Mouse (Mus musculus): ENCODE measurements around the gene Tmem248. TPM values are rescaled to one million over a fixed set of nuclear protein-coding genes. Genes with fewer than 3 reads are reported as not detected.
"Not testable (repeated sequence)": the region's sequence is repeated elsewhere in the genome, so short reads cannot be mapped to it uniquely, and the experiment has no call there.

Gene Tmem248
- polyA plus RNA-seq, 1 experiment from 2014 or later: 35.8 TPM

- Histone ChIP-seq H3K9me3 (no peaks in the 10 kb centered on the region), H3K4me1 (peaks cover 27% of the 10 kb centered on the region), H3K27me3 (ENCODE audit: poor library complexity, severe bottlenecking) (no peaks in the 10 kb centered on the region), H3K4me3 (peak overlapping the region; percentile 80), H3K36me3 (replicated peaks) (peaks cover 53% of the 10 kb centered on the region), H3K27ac (peak overlapping the region; percentile 91)
- DNase-seq (ENCODE audit: extremely low spot score, low spot score): no peak
- 26% methylated on average over 19 of the region's 19 CpGs for WGBS
These were observed 37.5 kb downstream of the Tmem248 start for GRCm38 (mm10) chr5:130254164-130255016.

DNA sequence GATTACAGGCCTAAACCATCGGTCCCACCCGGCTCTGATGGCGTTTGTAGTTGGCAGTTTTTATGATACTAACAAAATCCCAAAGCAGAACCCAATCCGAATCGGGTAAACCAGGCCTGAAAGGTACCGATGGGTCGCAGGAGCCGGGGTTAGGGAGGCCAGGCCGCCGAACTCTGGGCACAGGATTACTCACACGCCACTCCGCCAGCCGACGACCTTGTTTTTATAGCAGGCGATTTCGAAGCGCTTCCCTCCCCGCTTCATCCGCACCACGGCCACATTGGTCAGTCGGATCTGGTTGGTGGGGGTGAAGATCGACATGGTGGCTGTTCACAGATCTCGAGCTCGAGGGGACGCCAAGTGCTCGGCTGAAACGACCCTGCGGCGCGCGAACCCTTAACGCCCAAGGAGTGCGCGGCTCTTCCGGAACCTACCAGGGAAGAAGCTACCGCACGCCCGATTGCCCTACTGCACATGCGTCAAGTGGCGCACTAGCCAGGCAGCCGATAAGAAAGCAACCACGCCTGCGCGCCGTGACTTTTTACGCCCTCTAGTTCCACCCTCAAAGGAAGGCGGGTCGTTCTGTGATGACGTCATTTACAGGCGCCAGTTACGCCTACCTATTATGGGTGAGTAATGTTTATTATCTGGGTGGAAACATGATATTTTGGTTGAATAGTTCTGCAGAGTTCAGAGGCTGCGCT is 38.3 kb downstream of the Tmem248 start, which contains the start of the genes Sbds and Tyw1:
Sbds (minus strand) TSS at position 514 of the 704 bp plus-strand sequence.
Tyw1 (plus strand) TSS at position 603 of the 704 bp plus-strand sequence.
- Histone ChIP-seq H3K4me1 (peaks cover 27% of the 10 kb centered on the region), H3K9me3 (no peaks in the 10 kb centered on the region), H3K36me3 (replicated peaks) (peaks cover 52% of the 10 kb centered on the region), H3K27ac (peak within 1 kb of the TSS; percentile 91), H3K4me3 (peak within 1 kb of the TSS; percentile 80), H3K27me3 (ENCODE audit: poor library complexity, severe bottlenecking) (no peaks in the 10 kb centered on the region)
- peak; percentile 97 for DNase-seq (ENCODE audit: extremely low spot score, low spot score)
- WGBS: under 1% methylated on average over 52 of the region's 52 CpGs

DNA sequence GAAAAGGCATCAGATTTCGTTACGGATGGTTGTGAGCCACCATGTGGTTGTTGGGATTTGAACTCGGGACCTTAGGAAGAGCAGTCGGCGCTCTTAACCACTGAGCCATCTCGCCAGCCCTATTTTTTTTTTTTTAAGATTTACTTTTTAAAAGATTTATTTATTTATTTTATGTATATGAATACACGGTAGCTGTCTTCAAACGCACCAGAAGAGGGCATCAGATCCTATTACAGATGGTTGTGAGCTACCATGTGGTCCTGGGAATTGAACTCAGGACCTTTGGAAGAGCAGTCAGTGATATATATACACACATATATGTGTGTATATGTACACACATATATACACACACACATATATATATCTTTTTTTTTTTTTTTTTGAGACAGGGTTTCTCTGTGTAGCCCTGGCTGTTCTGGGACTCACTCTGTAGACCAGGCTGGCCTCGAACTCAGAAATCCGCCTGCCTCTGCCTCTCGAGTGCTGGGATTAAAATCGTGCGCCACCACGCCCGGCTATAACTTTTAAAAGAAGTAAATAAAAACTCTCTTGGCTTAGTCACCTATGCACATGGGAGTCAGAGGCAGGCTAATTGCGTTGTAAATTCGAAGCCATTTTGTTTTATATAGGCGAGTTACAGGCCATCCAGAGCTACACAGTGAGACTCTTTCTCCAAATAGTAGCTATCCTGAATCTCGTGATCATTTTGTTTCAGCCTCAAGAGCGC is 39.1 kb downstream of the Tmem248 start:
- Histone ChIP-seq H3K4me3 (peak overlapping the region; percentile 80), H3K36me3 (replicated peaks) (peaks cover 46% of the 10 kb centered on the region), H3K27ac (peak overlapping the region; percentile 89), H3K4me1 (peaks cover 27% of the 10 kb centered on the region)
- H3K27me3 ChIP-seq (ENCODE audit: poor library complexity, severe bottlenecking); H3K9me3 ChIP-seq: not testable (repeated sequence)
- peak; percentile 21 for DNase-seq (ENCODE audit: extremely low spot score, low spot score)
- 36% methylated on average over 20 of the region's 20 CpGs for WGBS

DNA sequence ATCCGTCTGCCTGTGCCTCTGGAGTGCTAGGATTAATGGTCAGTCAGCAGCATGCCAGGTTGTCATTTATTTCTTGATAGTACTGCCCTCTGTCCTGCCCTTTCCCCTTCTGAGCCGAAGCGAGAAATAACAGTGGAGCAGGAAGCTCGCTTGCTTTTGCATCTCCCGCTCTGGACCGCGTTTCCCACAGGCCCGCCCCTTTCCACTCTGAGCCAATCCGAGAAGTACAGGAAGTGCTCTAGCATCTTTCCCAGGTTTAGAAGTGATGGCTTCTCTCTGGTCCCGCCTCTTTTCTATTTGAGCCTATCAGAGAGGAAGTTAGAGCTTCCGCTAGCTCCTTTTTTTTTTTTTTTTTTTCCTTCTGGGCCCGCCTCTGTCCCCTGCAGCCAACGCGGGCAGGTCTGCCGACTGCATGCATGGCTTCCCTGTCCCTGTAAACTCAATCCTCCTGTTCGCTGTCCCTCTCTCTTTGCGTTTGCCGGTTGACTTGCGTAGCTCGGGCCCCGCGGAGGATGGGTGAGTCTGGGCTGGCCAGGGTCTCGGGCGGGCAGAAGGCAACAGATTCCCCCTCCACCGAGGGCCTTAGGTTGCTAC is 39.9 kb downstream of the Tmem248 start:
- Histone ChIP-seq H3K4me1 (peaks cover 27% of the 10 kb centered on the region), H3K36me3 (replicated peaks) (peaks cover 40% of the 10 kb centered on the region), H3K9me3 (no peaks in the 10 kb centered on the region), H3K27ac (peak overlapping the region; percentile 89), H3K27me3 (ENCODE audit: poor library complexity, severe bottlenecking) (no peaks in the 10 kb centered on the region), H3K4me3 (peak overlapping the region; percentile 80)
- WGBS: under 1% methylated on average over 25 of the region's 25 CpGs
- peak; percentile 91 for DNase-seq (ENCODE audit: extremely low spot score, low spot score)

DNA sequence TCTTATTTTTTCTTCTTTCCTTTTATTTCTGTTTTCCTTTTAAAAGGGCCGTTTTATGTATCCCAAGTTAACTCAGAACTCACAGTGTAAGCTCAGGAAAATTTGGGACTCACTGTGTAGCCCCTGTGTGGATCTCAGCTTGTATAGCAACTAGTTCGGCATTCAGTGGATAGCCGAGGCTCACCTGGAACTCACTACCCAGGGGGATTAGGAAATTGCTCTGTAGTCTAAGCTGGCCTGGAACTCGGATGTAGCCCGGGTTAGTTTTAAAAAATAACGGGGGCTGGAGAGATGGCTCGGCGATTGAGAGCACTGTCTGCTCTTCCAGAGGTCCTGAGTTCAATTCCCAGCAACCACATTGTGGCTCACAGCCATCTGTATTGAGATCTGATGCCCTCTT is 40.4 kb downstream of the Tmem248 start:
- Histone ChIP-seq H3K36me3 (replicated peaks) (peaks cover 38% of the 10 kb centered on the region), H3K9me3 (no peaks in the 10 kb centered on the region), H3K27ac (peak overlapping the region; percentile 89), H3K4me1 (peaks cover 27% of the 10 kb centered on the region), H3K27me3 (ENCODE audit: poor library complexity, severe bottlenecking) (no peaks in the 10 kb centered on the region), H3K4me3 (peak overlapping the region; percentile 80)
- 9% methylated on average over 8 of the region's 8 CpGs for WGBS
- no peak for DNase-seq (ENCODE audit: extremely low spot score, low spot score)

- Histone ChIP-seq H3K27ac (no peak overlapping the region), H3K4me3 (no peak overlapping the region), H3K4me1 (no peaks in the 10 kb centered on the region), H3K36me3 (replicated peaks) (peaks cover 83% of the 10 kb centered on the region), H3K27me3 (ENCODE audit: poor library complexity, severe bottlenecking) (no peaks in the 10 kb centered on the region), H3K9me3 (no peaks in the 10 kb centered on the region; the same call in 1 of the 2 replicates)
- no peak for DNase-seq (ENCODE audit: extremely low spot score, low spot score)
- 88% methylated on average over 11 of the region's 11 CpGs for WGBS
These were observed 46.6 kb downstream of the Tmem248 start for GRCm38 (mm10) chr5:130263454-130263853.

- Histone ChIP-seq H3K36me3 (replicated peaks) (peaks cover 85% of the 10 kb centered on the region), H3K9me3 (no peaks in the 10 kb centered on the region; the same call in 1 of the 2 replicates), H3K4me1 (no peaks in the 10 kb centered on the region), H3K27ac (no peak overlapping the region), H3K4me3 (no peak overlapping the region), H3K27me3 (ENCODE audit: poor library complexity, severe bottlenecking) (no peaks in the 10 kb centered on the region)
- no peak for DNase-seq (ENCODE audit: extremely low spot score, low spot score)
- WGBS: 93% methylated on average over 6 of the region's 6 CpGs
These were observed 47.6 kb downstream of the Tmem248 start for GRCm38 (mm10) chr5:130264433-130265005.

- WGBS: 86% methylated on average over 7 of the region's 7 CpGs
- Histone ChIP-seq H3K27ac (no peak overlapping the region), H3K9me3 (no peaks in the 10 kb centered on the region; the same call in 1 of the 2 replicates), H3K4me3 (no peak overlapping the region), H3K36me3 (replicated peaks) (peaks cover 95% of the 10 kb centered on the region), H3K4me1 (no peaks in the 10 kb centered on the region), H3K27me3 (ENCODE audit: poor library complexity, severe bottlenecking) (no peaks in the 10 kb centered on the region)
- DNase-seq (ENCODE audit: extremely low spot score, low spot score): no peak
These were observed 49.8 kb downstream of the Tmem248 start for GRCm38 (mm10) chr5:130266651-130267050.

- H3K27me3 ChIP-seq (ENCODE audit: poor library complexity, severe bottlenecking): no peaks in the 10 kb centered on the region
- no peaks in the 10 kb centered on the region for H3K4me1 ChIP-seq
- 91% methylated on average over 1 of the region's 1 CpGs for WGBS
- H3K9me3 ChIP-seq: no peaks in the 10 kb centered on the region; the same call in 1 of the 2 replicates
- H3K4me3 ChIP-seq: no peak overlapping the region
- no peak overlapping the region for H3K27ac ChIP-seq
- H3K36me3 ChIP-seq (replicated peaks): peaks cover 98% of the 10 kb centered on the region
- DNase-seq (ENCODE audit: extremely low spot score, low spot score): no peak
These were observed 50.4 kb downstream of the Tmem248 start for GRCm38 (mm10) chr5:130267316-130267715.

DNA sequence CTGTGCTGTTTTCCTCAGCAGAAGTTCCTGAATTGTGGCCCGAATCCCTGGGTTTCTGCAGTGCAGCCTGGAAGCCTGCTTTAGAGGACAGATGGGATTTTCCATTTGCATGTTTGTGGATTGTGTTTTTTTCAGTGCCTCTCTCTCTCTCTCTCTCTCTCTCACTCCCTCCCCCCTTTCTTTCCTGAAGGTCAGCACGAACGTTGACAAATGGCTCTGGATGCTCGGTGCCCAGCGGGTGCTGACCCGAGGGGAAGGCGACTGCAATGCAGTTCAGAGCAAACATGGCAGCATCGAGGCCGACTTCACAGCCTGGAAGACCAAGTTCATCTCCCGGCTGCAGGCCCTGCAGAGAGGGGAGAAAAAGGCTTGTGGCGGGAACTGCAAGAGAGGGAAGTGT is 52.1 kb downstream of the Tmem248 start:
- WGBS: 91% methylated on average over 11 of the region's 11 CpGs
- H3K9me3 ChIP-seq: no peaks in the 10 kb centered on the region; the same call in 1 of the 2 replicates
- peaks cover 98% of the 10 kb centered on the region for H3K36me3 ChIP-seq (replicated peaks)
- DNase-seq (ENCODE audit: extremely low spot score, low spot score): no peak
- no peak overlapping the region for H3K27ac ChIP-seq
- H3K4me1 ChIP-seq: no peaks in the 10 kb centered on the region
- H3K4me3 ChIP-seq: no peak overlapping the region
- no peaks in the 10 kb centered on the region for H3K27me3 ChIP-seq (ENCODE audit: poor library complexity, severe bottlenecking)

GRCm38 (mm10) chr5:130272344-130272743 is 55.5 kb downstream of the Tmem248 start:
- Histone ChIP-seq H3K9me3 (no peaks in the 10 kb centered on the region), H3K4me1 (no peaks in the 10 kb centered on the region), H3K27me3 (ENCODE audit: poor library complexity, severe bottlenecking) (no peaks in the 10 kb centered on the region), H3K4me3 (no peak overlapping the region), H3K36me3 (replicated peaks) (peaks cover 93% of the 10 kb centered on the region), H3K27ac (no peak overlapping the region)
- no peak for DNase-seq (ENCODE audit: extremely low spot score, low spot score)
- WGBS: 87% methylated on average over 1 of the region's 1 CpGs

GRCm38 (mm10) chr5:130273046-130273445 is 56.2 kb downstream of the Tmem248 start:
- H3K27ac ChIP-seq: no peak overlapping the region
- peaks cover 93% of the 10 kb centered on the region for H3K36me3 ChIP-seq (replicated peaks)
- DNase-seq (ENCODE audit: extremely low spot score, low spot score): no peak
- no peaks in the 10 kb centered on the region for H3K9me3 ChIP-seq
- WGBS: 95% methylated on average over 6 of the region's 6 CpGs
- no peaks in the 10 kb centered on the region for H3K27me3 ChIP-seq (ENCODE audit: poor library complexity, severe bottlenecking)
- H3K4me1 ChIP-seq: no peaks in the 10 kb centered on the region
- H3K4me3 ChIP-seq: no peak overlapping the region

Measured in forebrain, embryonic 10.5 days (tissue).